Mouse (Mus musculus) CD4-positive naive resting alpha-beta T cell, adult 57 days (primary cell): ENCODE results near the gene Igdcc4. TPM values are rescaled to one million over a fixed set of nuclear protein-coding genes. Genes with fewer than 3 reads are reported as not detected.

Experiments used
- total RNA-seq: library from RNA; stranded (reverse); gene quantifications from one replicate; pipeline ENCODE4 v1.2.4, GENCODE M21; 2023

Gene Igdcc4
- total RNA-seq, result 0.24 TPM

GRCm38 (mm10) chr9:65100991-65101685 lies at the start of gene Igdcc4:
Gene Igdcc4, plus strand, starts transcription at chr9:65101486.

GRCm38 (mm10) chr9:65140936-65141305 lies 39.6 kb downstream of the Igdcc4 start, which contains the start of gene Igdcc3:
Gene Igdcc3, plus strand, starts transcription at chr9:65141189.

Other genes with a start within 250 kb of the Igdcc4 start
- gene Slc24a1, start 149.9 kb upstream of the Igdcc4 start, total RNA-seq, result not detected
- 33.6 TPM for gene Ints14, start 140.6 kb upstream of the Igdcc4 start, total RNA-seq
- 29.3 TPM for gene Hacd3, start 79.8 kb upstream of the Igdcc4 start, total RNA-seq
- 74.5 TPM for gene Dpp8, start 69.1 kb upstream of the Igdcc4 start, total RNA-seq
- not detected for gene Igdcc3, start 39.7 kb downstream of the Igdcc4 start, total RNA-seq
- 7.2 TPM for gene Parp16, start 93.9 kb downstream of the Igdcc4 start, total RNA-seq
- not detected for gene Cilp, start 163.7 kb downstream of the Igdcc4 start, total RNA-seq
- 28.9 TPM for gene Clpx, start 192.8 kb downstream of the Igdcc4 start, total RNA-seq
- 20.0 TPM for gene Pdcd7, start 244.6 kb downstream of the Igdcc4 start, total RNA-seq